Mouse (Mus musculus): ENCODE results near the gene Srek1ip1.

GRCm38 (mm10) chr13:104863127-104863979 is 71.1 kb downstream of the Srek1ip1 start, which contains the start of gene Shisal2b:
- no peak for TF ChIP-seq CTCF (IDR thresholded peaks at IDR 0.05; ENCODE audit: low read depth)
- no peak for TF ChIP-seq EP300 (IDR thresholded peaks at IDR 0.05; ENCODE audit: low read depth)
